Mouse (Mus musculus): ENCODE data around the gene Abcc3.

The Abcc3 gene

GRCm38 (mm10) chr11:94359168-94359567 lies 33.6 kb downstream of the Abcc3 start:
- in situ Hi-C loops (cut with MboI, MseI): no loop called here

DNA sequence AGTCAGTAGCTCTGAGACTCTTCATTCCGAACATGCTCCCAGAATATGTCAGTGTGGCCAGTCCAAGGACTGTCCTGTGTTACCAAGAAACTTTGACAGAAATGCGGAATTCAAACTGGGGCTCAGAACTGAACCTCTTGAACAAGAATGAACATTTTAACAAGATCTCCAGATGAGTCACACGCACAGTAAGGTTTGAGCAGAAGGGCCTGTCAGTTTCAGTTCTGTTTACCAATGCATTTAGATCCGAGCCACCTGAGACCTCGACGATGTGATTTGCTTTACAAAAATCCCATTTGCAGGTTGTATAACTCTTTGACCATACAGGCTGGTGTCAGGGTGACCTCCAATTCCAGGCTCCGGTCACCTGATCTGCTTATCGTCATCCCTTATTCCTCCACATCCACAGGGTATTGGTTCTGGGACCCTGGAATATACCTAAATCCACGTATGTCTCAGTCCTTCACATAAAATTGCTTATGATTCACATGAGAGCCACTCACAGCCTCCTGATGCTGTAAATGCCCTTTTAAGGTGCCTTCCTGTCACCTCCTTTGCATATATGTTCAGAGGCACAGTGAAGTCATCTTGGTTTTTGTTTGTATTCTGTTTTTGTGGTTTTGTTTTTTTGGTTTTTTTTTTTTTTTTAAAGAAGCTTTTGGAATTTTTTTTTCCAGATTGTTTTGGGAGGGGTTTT lies 37.1 kb downstream of the Abcc3 start:
- in situ Hi-C loops (cut with MboI, MseI): no loop called here

DNA sequence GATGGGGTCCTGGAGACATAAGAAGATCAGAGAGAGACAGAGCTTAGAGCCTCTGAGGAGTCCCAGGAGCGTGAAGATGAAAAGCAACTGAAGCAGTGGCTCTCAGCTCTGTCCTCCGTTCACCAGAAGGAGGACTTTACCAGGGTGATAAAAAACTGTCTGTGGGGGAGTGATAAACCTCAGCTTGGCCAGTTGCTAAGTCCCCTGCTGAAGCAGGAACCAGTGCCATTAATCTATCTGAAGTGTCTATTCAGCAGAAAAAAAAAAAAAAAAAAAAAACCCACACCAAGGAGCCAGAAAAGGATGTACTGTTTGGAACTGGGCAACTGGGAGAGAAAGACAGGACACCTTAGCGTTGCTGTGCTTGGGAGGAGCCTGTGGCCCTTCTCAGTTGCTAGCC lies 41.7 kb downstream of the Abcc3 start:
- in situ Hi-C loops (cut with MboI, MseI): no loop called here

GRCm38 (mm10) chr11:94350337-94350736 lies 42.5 kb downstream of the Abcc3 start:
- in situ Hi-C loops (cut with MboI, MseI): no loop called here

- in situ Hi-C loops (cut with MboI, MseI): loop anchor here (5.0 kb wide), 3 partner anchors 42 to 132 kb away; partner anchors contain the start of gene Abcc3 (in 1 of the 2)
Measured at GRCm38 (mm10) chr11:94349839-94350238, 43.0 kb downstream of the Abcc3 start.

GRCm38 (mm10) chr11:94347063-94347575 lies 45.7 kb downstream of the Abcc3 start:
- in situ Hi-C loops (cut with MboI, MseI): loop anchor here (5.0 kb wide), 3 partner anchors 45 to 135 kb away; partner anchors contain the start of gene Abcc3 (in 1 of the 2)

GRCm38 (mm10) chr11:94346611-94347010 lies 46.2 kb downstream of the Abcc3 start:
- in situ Hi-C loops (cut with MboI, MseI): loop anchor here (5.0 kb wide), 3 partner anchors 46 to 136 kb away; partner anchors contain the start of gene Abcc3 (in 1 of the 2)

DNA sequence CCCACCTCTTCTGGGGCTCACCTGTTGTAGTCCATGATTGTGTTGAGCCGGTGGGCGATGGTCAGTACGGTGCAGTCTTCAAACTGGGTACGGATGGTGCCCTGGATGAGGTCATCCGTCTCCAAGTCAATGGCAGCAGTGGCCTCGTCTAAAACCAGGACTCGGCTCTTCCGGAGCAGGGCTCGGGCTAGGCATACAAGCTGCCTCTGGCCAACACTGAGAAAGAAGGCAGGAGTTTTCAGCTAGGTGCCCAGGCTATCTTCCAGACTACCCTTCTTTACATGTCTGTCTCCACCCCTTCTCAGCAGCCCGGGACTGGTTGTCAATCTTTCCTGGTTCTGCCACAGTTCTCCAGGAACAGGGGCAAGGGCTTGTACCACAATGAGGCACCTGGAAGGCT lies 46.9 kb downstream of the Abcc3 start:
- in situ Hi-C loops (cut with MboI, MseI): loop anchor here (5.0 kb wide), 3 partner anchors 46 to 136 kb away; partner anchors contain the start of gene Abcc3 (in 1 of the 2)

DNA sequence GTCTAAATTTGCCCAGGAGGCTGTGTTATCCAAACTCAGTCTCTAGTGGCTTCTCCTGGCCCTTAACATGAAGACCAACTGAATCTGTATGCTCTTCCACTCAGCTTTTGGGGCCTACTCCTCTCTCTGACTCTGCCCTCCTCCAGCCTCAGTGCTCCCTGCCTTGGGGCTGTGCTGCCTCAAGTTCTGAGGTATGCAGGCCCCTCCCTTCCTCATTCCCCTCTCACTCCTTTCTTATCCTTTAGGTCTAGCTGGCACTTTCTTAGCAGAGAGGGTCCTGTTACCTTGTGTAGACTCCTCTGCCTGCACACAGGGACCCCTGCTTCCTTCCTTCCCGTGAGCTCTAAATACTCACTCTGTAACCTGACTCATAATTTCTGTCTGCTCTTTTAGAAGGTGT lies 48.3 kb downstream of the Abcc3 start:
- in situ Hi-C loops (cut with MboI, MseI): no loop called here

DNA sequence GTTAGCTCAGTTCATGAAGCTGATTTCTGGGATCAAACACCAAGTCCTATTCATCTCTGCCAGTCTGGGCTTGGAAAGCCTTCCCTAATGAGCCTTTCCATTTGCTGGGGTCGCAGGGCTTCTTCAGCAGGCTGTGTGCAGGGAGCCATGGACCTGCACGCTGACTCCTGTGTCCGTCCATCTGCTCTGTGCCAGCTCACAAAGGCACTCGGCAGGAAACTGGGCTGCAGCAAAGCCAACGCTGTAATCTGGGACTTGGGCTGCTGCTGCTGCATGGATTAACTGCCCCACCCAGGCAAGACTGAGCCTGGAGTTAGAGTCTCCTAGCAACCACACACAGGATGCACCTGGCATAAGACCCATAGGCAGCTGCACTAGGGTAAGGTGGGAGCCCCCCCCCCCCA lies 48.8 kb downstream of the Abcc3 start:
- in situ Hi-C loops (cut with MboI, MseI): no loop called here

GRCm38 (mm10) chr11:94342114-94342905 lies 50.5 kb downstream of the Abcc3 start:
- in situ Hi-C loops (cut with MboI, MseI): no loop called here

- in situ Hi-C loops (cut with MboI, MseI): no loop called here
Measured at GRCm38 (mm10) chr11:94340948-94341933, 51.6 kb downstream of the Abcc3 start.

DNA sequence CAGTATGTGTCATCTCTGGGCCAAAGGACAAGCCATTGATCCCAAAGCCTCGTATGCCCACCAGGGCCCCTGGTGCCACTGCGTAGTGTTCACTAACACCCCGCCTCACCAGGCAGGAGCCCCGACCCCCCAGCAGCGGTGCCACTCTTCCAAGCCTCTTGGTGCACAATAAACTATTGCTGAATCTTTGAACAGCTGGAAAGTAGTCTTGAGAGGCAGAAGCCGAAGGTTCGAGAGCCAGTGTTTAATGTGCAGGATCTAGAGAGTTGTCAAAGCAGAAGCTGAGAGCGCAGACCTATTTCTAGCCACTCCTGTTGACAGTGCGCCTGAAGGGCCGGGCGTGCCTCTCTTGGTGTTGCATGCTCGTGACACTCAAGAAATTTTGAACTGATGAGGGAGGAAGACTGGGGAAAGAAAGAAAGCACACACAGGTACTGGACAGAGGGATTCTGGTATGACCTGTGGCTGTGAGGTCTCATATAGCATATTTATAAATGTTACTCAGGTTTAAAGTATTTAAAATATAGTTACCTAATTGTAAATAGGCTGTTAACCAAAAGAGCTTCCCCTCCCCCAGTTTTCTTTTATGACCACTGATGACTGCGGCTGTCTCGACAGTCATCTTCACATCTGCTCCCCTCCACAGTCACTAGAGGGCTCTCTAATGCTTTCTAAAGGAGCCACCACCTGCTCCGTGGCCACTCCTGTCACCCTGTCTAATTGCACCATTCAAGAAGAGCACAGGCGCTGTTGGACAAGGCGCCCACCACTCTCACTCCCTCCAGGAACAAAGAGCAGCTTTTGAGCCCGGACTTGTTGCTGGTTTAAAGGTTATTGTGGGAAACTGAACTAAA lies 52.8 kb downstream of the Abcc3 start:
- in situ Hi-C loops (cut with MboI, MseI): no loop called here

GRCm38 (mm10) chr11:94338347-94338746 lies 54.5 kb downstream of the Abcc3 start:
- in situ Hi-C loops (cut with MboI, MseI): no loop called here

GRCm38 (mm10) chr11:94336551-94336950 lies 56.2 kb downstream of the Abcc3 start:
- in situ Hi-C loops (cut with MboI, MseI): no loop called here

- in situ Hi-C loops (cut with MboI, MseI): no loop called here
Measured at GRCm38 (mm10) chr11:94334386-94334968, 58.3 kb downstream of the Abcc3 start.

DNA sequence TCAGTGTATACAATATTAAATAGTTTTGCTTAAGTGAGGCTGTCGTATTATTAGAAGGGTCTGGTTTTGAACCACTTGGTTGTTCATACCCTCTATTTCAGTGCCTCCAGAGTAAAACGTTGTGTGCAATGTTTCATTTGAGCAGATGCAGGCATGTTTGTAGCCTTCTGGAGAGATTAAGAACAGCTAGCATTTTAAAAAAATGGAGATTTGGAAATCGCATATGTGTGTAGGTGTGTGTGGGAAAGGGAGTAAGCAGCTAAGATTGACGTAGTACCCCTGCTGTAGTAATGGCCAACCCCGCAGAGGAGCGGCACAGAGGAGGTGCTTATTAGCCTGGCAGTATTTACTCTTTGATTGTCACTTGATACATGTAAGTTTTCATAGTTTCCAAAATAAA lies 60.1 kb downstream of the Abcc3 start:
- in situ Hi-C loops (cut with MboI, MseI): no loop called here

- in situ Hi-C loops (cut with MboI, MseI): no loop called here
Measured at GRCm38 (mm10) chr11:94330211-94330610, 62.6 kb downstream of the Abcc3 start.

DNA sequence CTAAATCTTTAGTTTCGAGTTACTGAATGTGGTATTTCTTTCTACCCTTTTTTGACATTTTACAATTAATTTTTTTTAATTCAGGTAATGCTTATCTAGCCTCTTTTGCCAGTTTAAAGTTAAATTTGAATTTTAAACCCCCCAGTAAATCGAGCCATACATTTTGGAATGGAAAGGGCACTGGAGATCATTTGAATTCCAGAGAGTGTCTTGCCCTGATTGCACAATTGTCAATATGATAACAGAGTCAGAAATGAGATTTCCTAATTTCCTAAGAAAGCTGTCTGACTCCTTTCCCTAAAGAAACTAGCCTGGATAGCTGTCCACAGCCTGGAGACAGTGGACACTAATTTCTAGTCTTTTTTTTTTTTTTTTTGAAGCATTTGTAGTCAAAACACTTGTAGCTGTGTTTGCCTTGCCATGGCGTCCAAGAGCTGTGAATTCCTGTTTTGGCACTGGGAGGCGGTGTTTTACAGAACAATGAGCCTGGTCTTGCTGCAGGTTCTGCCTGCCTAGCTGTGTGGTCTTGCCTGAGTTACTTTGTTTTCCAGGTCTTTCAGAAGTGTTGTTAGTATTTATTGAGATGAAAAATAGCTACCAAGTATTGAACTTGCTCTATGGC lies 63.4 kb downstream of the Abcc3 start:
- in situ Hi-C loops (cut with MboI, MseI): no loop called here

All from T-helper 17 cell (primary cell).